In the genomic region with DNA sequence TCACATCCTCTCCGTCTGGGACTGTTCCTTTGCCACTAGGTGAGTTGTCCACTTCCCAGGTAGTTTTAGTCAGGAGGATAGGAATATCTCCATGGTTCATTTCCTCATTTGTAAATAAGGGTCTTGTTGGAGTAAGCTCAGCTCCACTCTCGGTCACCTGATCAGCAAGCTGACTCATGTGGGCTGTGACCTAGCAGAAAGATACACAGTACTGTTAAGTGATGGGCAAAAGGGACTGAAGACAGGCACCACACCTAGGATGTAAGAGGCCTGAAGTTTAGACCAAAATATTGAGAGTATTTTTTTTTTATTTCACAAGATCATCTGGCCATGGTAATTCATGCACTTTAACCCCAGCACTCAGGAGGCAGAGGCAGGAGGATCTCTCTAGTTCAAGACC, we compare ENCODE assay signal across 26 mouse cellular contexts. TPM values are rescaled to one million over a fixed set of nuclear protein-coding genes. Genes with fewer than 3 reads are reported as not detected.
DNase-seq lines count a peak whose midpoint lies in the region; ATAC-seq and TF ChIP-seq lines count a peak whose summit lies in the region.
"Had no signal": no experiment of that assay in that cellular context is flagged by ENCODE, and none has a peak within 500 bp of the region (broad histone marks: within the 10 kb centered on the region; RNA-seq: fewer than 3 reads in every experiment).

No protein-coding gene starts in this region.

- no peak overlapping the region for H3K27ac ChIP-seq in liver, embryonic 11.5 days (ENCODE audit: low read depth, low read length)
- no peak overlapping the region for H3K27ac ChIP-seq in liver, postnatal 0 days (ENCODE audit: low read depth)
- peak overlapping the region; percentile 15; the same call in 1 of the 2 replicates for H3K27ac ChIP-seq in liver, embryonic 13.5 days
- H3K27ac ChIP-seq in liver, embryonic 16.5 days (ENCODE audit: low read length): no peak overlapping the region
- H3K27ac ChIP-seq in cerebellum, adult 2 months (ENCODE audit: insufficient read depth, low read length): no peak overlapping the region
- H3K27ac ChIP-seq: embryonic facial prominence, embryonic 10.5 days; embryonic facial prominence, embryonic 13.5 days; heart, adult 2 months; heart, embryonic 10.5 days; heart, embryonic 13.5 days; hindbrain, embryonic 12.5 days; hindbrain, embryonic 15.5 days had no signal

- no peak for TF ChIP-seq CTCF in liver, postnatal 0 days (IDR thresholded peaks at IDR 0.05; ENCODE audit: low read depth)
- TF ChIP-seq CTCF in cerebellum, adult 2 months (IDR thresholded peaks at IDR 0.05; ENCODE audit: borderline replicate concordance, insufficient read depth, low read depth, low read length): no peak

- no peak for DNase-seq in liver, embryonic 11.5 days (ENCODE audit: low spot score)
- no peak for DNase-seq in liver, postnatal 0 days
- no peak for DNase-seq in liver, embryonic 13.5 days
- DNase-seq in layer of hippocampus, adult 18-20 months (ENCODE audit: low spot score in 2 of 2): no peak
- DNase-seq in cerebellum, adult 2 months: no peak
- DNase-seq: adrenal gland, adult 8-10 months; adrenal gland, postnatal 25 days; cerebellum, adult 11-12 months; cerebellum, adult 9-11 months; cerebellum, postnatal 25 days; embryo, embryonic 11 days; forebrain, postnatal 0 days; gastrocnemius, postnatal 25 days; heart, adult 2 months; heart, postnatal 14 days had no signal

- no peak overlapping the region for H3K4me3 ChIP-seq in liver, embryonic 11.5 days (ENCODE audit: low read depth, low read length)
- H3K4me3 ChIP-seq in liver, postnatal 0 days (ENCODE audit: low read depth, low read length): no peak overlapping the region
- H3K4me3 ChIP-seq in liver, embryonic 13.5 days (replicated peaks): no peak overlapping the region
- H3K4me3 ChIP-seq in liver, embryonic 16.5 days (ENCODE audit: low read depth, low read length): no peak overlapping the region
- H3K4me3 ChIP-seq in cerebellum, adult 2 months (replicated peaks; ENCODE audit: insufficient read depth, low read depth, low read length): no peak overlapping the region
- H3K4me3 ChIP-seq: embryonic facial prominence, embryonic 10.5 days; embryonic facial prominence, embryonic 13.5 days; heart, adult 2 months; heart, embryonic 10.5 days; heart, embryonic 13.5 days; hindbrain, embryonic 12.5 days; hindbrain, embryonic 15.5 days had no signal

- TF ChIP-seq EP300 in liver, postnatal 0 days (IDR thresholded peaks at IDR 0.05; ENCODE audit: low read depth): no peak

- peaks cover 10% of the 10 kb centered on the region for H3K4me1 ChIP-seq in liver, embryonic 11.5 days (replicated peaks; ENCODE audit: control insufficient read depth, insufficient read depth, low read length)
- H3K4me1 ChIP-seq in liver, postnatal 0 days (ENCODE audit: insufficient read depth): no peaks in the 10 kb centered on the region
- H3K4me1 ChIP-seq in liver, embryonic 13.5 days (replicated peaks): peaks cover 35% of the 10 kb centered on the region
- peaks cover 18% of the 10 kb centered on the region for H3K4me1 ChIP-seq in liver, embryonic 16.5 days (ENCODE audit: control insufficient read depth, low read depth, low read length)
- H3K4me1 ChIP-seq in cerebellum, adult 2 months (ENCODE audit: control insufficient read depth, insufficient read depth, low read length): no peaks in the 10 kb centered on the region
- H3K4me1 ChIP-seq: embryonic facial prominence, embryonic 10.5 days; embryonic facial prominence, embryonic 13.5 days; hindbrain, embryonic 12.5 days; hindbrain, embryonic 15.5 days had no signal

- no peaks in the 10 kb centered on the region for H3K27me3 ChIP-seq in liver, embryonic 11.5 days (replicated peaks; ENCODE audit: control insufficient read depth, insufficient read depth, low read length)
- no peaks in the 10 kb centered on the region for H3K27me3 ChIP-seq in liver, postnatal 0 days (ENCODE audit: insufficient read depth, low read length)
- H3K27me3 ChIP-seq in liver, embryonic 13.5 days: no peaks in the 10 kb centered on the region
- no peaks in the 10 kb centered on the region for H3K27me3 ChIP-seq in liver, embryonic 16.5 days (ENCODE audit: control insufficient read depth, insufficient read depth, low read depth, low read length)
- no peaks in the 10 kb centered on the region for H3K27me3 ChIP-seq in cerebellum, adult 2 months (ENCODE audit: control insufficient read depth, insufficient read depth, low read length)
- H3K27me3 ChIP-seq: embryonic facial prominence, embryonic 13.5 days; heart, embryonic 13.5 days; hindbrain, embryonic 12.5 days; hindbrain, embryonic 15.5 days had no signal

- ATAC-seq in liver, embryonic 11.5 days (replicated peaks; ENCODE audit: low FRiP score): peak; percentile 67
- ATAC-seq in liver, postnatal 0 days: no peak
- ATAC-seq in erythroblast, adult 5-6 weeks (replicated peaks; ENCODE audit: low FRiP score, poor library complexity, severe bottlenecking): 0 out of 2 replicates have a peak, but pooled peaks have one; percentile 58
- ATAC-seq in liver, embryonic 13.5 days (ENCODE audit: low read depth): peak; percentile 76
- ATAC-seq in liver, embryonic 16.5 days (ENCODE audit: low read depth): peak; percentile 71
- ATAC-seq: activated CD4-positive, CD25-positive, alpha-beta regulatory T cell, adult 4 months; CD4-positive, CD25-positive, alpha-beta regulatory T cell, adult 4 months; forebrain, embryonic 14.5 days; forebrain, postnatal 0 days had no signal

- no peaks in the 10 kb centered on the region for H3K9me3 ChIP-seq in liver, embryonic 11.5 days (ENCODE audit: control insufficient read depth, low read length)
- no peaks in the 10 kb centered on the region for H3K9me3 ChIP-seq in liver, postnatal 0 days (ENCODE audit: low read length)
- no peaks in the 10 kb centered on the region for H3K9me3 ChIP-seq in liver, embryonic 13.5 days (replicated peaks)
- H3K9me3 ChIP-seq in liver, embryonic 16.5 days (replicated peaks; ENCODE audit: control insufficient read depth, low read length): no peaks in the 10 kb centered on the region
- H3K9me3 ChIP-seq: embryonic facial prominence, embryonic 10.5 days; embryonic facial prominence, embryonic 13.5 days; heart, embryonic 10.5 days; heart, embryonic 13.5 days; hindbrain, embryonic 12.5 days; hindbrain, embryonic 15.5 days had no signal

- H3K9ac ChIP-seq in liver, embryonic 11.5 days (ENCODE audit: low read depth, low read length): no peak overlapping the region
- no peak overlapping the region for H3K9ac ChIP-seq in liver, postnatal 0 days (replicated peaks)
- no peak overlapping the region for H3K9ac ChIP-seq in liver, embryonic 13.5 days
- H3K9ac ChIP-seq in liver, embryonic 16.5 days (ENCODE audit: low read depth, low read length): no peak overlapping the region
- H3K9ac ChIP-seq: embryonic facial prominence, embryonic 13.5 days; forebrain, postnatal 0 days; heart, embryonic 13.5 days; hindbrain, embryonic 12.5 days; hindbrain, embryonic 15.5 days had no signal

- 82% methylated on average over 2 of the region's 2 CpGs for WGBS in liver, embryonic 11.5 days
- WGBS in liver, postnatal 0 days (ENCODE audit: insufficient replicate concordance): 72% methylated on average over 2 of the region's 2 CpGs
- 72% methylated on average over 2 of the region's 2 CpGs for WGBS in liver, embryonic 13.5 days (ENCODE audit: insufficient replicate concordance)
- WGBS in liver, embryonic 16.5 days (ENCODE audit: insufficient replicate concordance): 59% methylated on average over 2 of the region's 2 CpGs
- WGBS in cerebellum, adult 2 months: 87% methylated on average over 2 of the region's 2 CpGs

- no peak overlapping the region; the same call in 1 of the 2 replicates for H3K4me2 ChIP-seq in liver, embryonic 11.5 days
- no peak overlapping the region for H3K4me2 ChIP-seq in liver, postnatal 0 days (ENCODE audit: low read depth, low read length)
- 0 out of 2 replicates have a peak overlapping the region, but pooled peaks have one; percentile 32 for H3K4me2 ChIP-seq in liver, embryonic 13.5 days
- 0 out of 2 replicates have a peak overlapping the region, but pooled peaks have one; percentile 7 for H3K4me2 ChIP-seq in liver, embryonic 16.5 days (ENCODE audit: low read depth, low read length)
- H3K4me2 ChIP-seq: embryonic facial prominence, embryonic 13.5 days; heart, embryonic 13.5 days; hindbrain, embryonic 12.5 days; hindbrain, embryonic 15.5 days had no signal

- TF ChIP-seq POLR2A in cerebellum, adult 2 months (IDR thresholded peaks at IDR 0.05; ENCODE audit: borderline replicate concordance, insufficient read depth, low read length): no peak

- H3K36me3 ChIP-seq in liver, embryonic 11.5 days (ENCODE audit: control insufficient read depth, insufficient read depth, low read length): 0 out of 2 replicates have a peak, but pooled peaks cover 4% of the 10 kb centered on the region
- H3K36me3 ChIP-seq in liver, postnatal 0 days (replicated peaks; ENCODE audit: insufficient read depth, low read length): 0 out of 2 replicates have a peak, but pooled peaks cover 11% of the 10 kb centered on the region
- no peaks in the 10 kb centered on the region; the same call in 1 of the 2 replicates for H3K36me3 ChIP-seq in liver, embryonic 13.5 days
- no peaks in the 10 kb centered on the region for H3K36me3 ChIP-seq in liver, embryonic 16.5 days (ENCODE audit: control insufficient read depth, insufficient read depth)

RNA-seq across cellular contexts. Expression of a gene that starts 32.3 kb away (rescaled TPM):
- polyA plus RNA-seq in liver, embryonic 11.5 days (2014; fragmentation: Nextera tagmentation; extraction: Ambion mirVana): 3.4 and 4.8 TPM in 2 replicates
- polyA plus RNA-seq in liver, postnatal 0 days (2015; fragmentation: Nextera tagmentation; extraction: Ambion mirVana): 0.89 and 0.96 TPM in 2 replicates
- 0.77 TPM in 1 of 2 replicates, not detected in the other for total RNA-seq in erythroblast, adult 5-6 weeks (2015; ENCODE audit: low replicate concordance)
- total RNA-seq in erythroblast, adult 5-6 weeks (2017; ENCODE audit: low replicate concordance): 0.28 and 0.77 TPM in 2 replicates
- 1.9 TPM in 2 replicates for polyA plus RNA-seq in liver, embryonic 13.5 days (2015; fragmentation: Nextera tagmentation; extraction: Ambion mirVana)
- 0.79 and 1.1 TPM in 2 replicates for polyA plus RNA-seq in liver, embryonic 16.5 days (2015; fragmentation: Nextera tagmentation; extraction: Ambion mirVana)
- total RNA-seq in layer of hippocampus, adult 18-20 months (2021): 10 to 100 TPM; 48.7 to 64.4 TPM
- polyA plus RNA-seq in cerebellum, adult 2 months (2012; rRNA removed): 35.5 and 37.0 TPM in 2 replicates

RNA-seq across cellular contexts. Expression of a gene that starts 46.9 kb away (rescaled TPM):
- 0.26 and 0.39 TPM in 2 replicates for polyA plus RNA-seq in liver, embryonic 11.5 days (2014; fragmentation: Nextera tagmentation; extraction: Ambion mirVana)
- 0.07 and 0.09 TPM in 2 replicates for polyA plus RNA-seq in liver, postnatal 0 days (2015; fragmentation: Nextera tagmentation; extraction: Ambion mirVana)
- 0.96 and 7.3 TPM in 2 replicates for total RNA-seq in erythroblast, adult 5-6 weeks (2015; ENCODE audit: low replicate concordance)
- total RNA-seq in erythroblast, adult 5-6 weeks (2017; ENCODE audit: low replicate concordance): 2.3 and 5.3 TPM in 2 replicates
- polyA plus RNA-seq in liver, embryonic 13.5 days (2015; fragmentation: Nextera tagmentation; extraction: Ambion mirVana): 0.02 and 0.05 TPM in 2 replicates
- 0.06 and 0.24 TPM in 2 replicates for polyA plus RNA-seq in liver, embryonic 16.5 days (2015; fragmentation: Nextera tagmentation; extraction: Ambion mirVana)
- 1 to 10 TPM; 6.0 to 9.2 TPM for total RNA-seq in layer of hippocampus, adult 18-20 months (2021)
- polyA plus RNA-seq in cerebellum, adult 2 months (2012; rRNA removed): 13.6 and 19.7 TPM in 2 replicates
- polyA plus RNA-seq: CD4-positive, CD25-positive, alpha-beta regulatory T cell, adult 4 months had no signal

Comparison
In these comparisons a context has a peak if more than half of its experiments do, and no peak if none do; other contexts are left out.
1. H3K4me2 ChIP-seq: peak in liver, embryonic 13.5 days (single experiment) and liver, embryonic 16.5 days (single experiment); none in liver, embryonic 11.5 days (single experiment) and liver, postnatal 0 days (single experiment).
2. RNA of a gene that starts 46.9 kb away (polyA plus RNA-seq): 13.6 to 19.7 TPM in cerebellum, adult 2 months; 0.26 to 0.39 TPM in liver, embryonic 11.5 days, 0.06 to 0.24 TPM in liver, embryonic 16.5 days, 0.07 to 0.09 TPM in liver, postnatal 0 days and 0.02 to 0.05 TPM in liver, embryonic 13.5 days; every median in the first group is over 10 times any median in the second.